Mouse (Mus musculus): ENCODE measurements around the gene Nfkbie. TPM values are rescaled to one million over a fixed set of nuclear protein-coding genes. Genes with fewer than 3 reads are reported as not detected.

Nfkbie gene
- total and polyA plus RNA-seq, 3 experiments = 5.9 to 11.1 (median 9.2) TPM

- peaks cover 61% of the 10 kb centered on the region for H3K36me3 ChIP-seq (replicated peaks)
- peaks cover 1% of the 10 kb centered on the region; the same call in 1 of the 2 replicates for H3K9me3 ChIP-seq (replicated peaks)
- ATAC-seq (ENCODE audit: extremely low read depth, insufficient number of reproducible peaks, low FRiP score, poor library complexity, severe bottlenecking) (no peak), DNase-seq (ENCODE audit: low spot score) (no peak)
- peaks cover 81% of the 10 kb centered on the region for H3K4me1 ChIP-seq (ENCODE audit: insufficient read depth, low read depth, low read length)
- H3K27me3 ChIP-seq (ENCODE audit: insufficient read depth, low read length) = no peaks in the 10 kb centered on the region
- no peak for TF ChIP-seq GATA2 (IDR thresholded peaks at IDR 0.05; ENCODE audit: borderline replicate concordance, low read depth, low read length)
- no peak for TF ChIP-seq CTCF (IDR thresholded peaks at IDR 0.05; ENCODE audit: low read depth, low read length)
- TF ChIP-seq TAL1 (conservative IDR thresholded peaks at IDR 0.05; ENCODE audit: low read depth, low read length) = no peak
- no peak for TF ChIP-seq POLR2AphosphoS5 (IDR thresholded peaks at IDR 0.05; ENCODE audit: insufficient replicate concordance, low read depth, low read length)
- TF ChIP-seq GATA1 (IDR thresholded peaks at IDR 0.05; ENCODE audit: borderline replicate concordance, low read length) = no peak
- H3K4me3 ChIP-seq (ENCODE audit: low read depth, low read length) = peak overlapping the region; percentile 80; the same call in 1 of the 2 replicates
Measured at GRCm38 (mm10) chr17:45591701-45592605, 36.5 kb downstream of the Nfkbie start.

- H3K4me1 ChIP-seq (ENCODE audit: insufficient read depth, low read depth, low read length) = peaks cover 87% of the 10 kb centered on the region
- no peak for TF ChIP-seq CTCF (IDR thresholded peaks at IDR 0.05; ENCODE audit: low read depth, low read length)
- TF ChIP-seq GATA2 (IDR thresholded peaks at IDR 0.05; ENCODE audit: borderline replicate concordance, low read depth, low read length) = no peak
- TF ChIP-seq POLR2AphosphoS5 (IDR thresholded peaks at IDR 0.05; ENCODE audit: insufficient replicate concordance, low read depth, low read length) = no peak
- TF ChIP-seq GATA1 (IDR thresholded peaks at IDR 0.05; ENCODE audit: borderline replicate concordance, low read length) = no peak
- TF ChIP-seq TAL1 (conservative IDR thresholded peaks at IDR 0.05; ENCODE audit: low read depth, low read length) = no peak
- peaks cover 53% of the 10 kb centered on the region for H3K36me3 ChIP-seq (replicated peaks)
- no peaks in the 10 kb centered on the region for H3K9me3 ChIP-seq (replicated peaks)
- DNase-seq (ENCODE audit: low spot score) = no peak
- peak overlapping the region; percentile 80; the same call in 1 of the 2 replicates for H3K4me3 ChIP-seq (ENCODE audit: low read depth, low read length)
- no peaks in the 10 kb centered on the region for H3K27me3 ChIP-seq (ENCODE audit: insufficient read depth, low read length)
- ATAC-seq (ENCODE audit: extremely low read depth, insufficient number of reproducible peaks, low FRiP score, poor library complexity, severe bottlenecking) = no peak
Measured at GRCm38 (mm10) chr17:45592606-45593431, 37.3 kb downstream of the Nfkbie start.

GRCm38 (mm10) chr17:45593479-45593878 is 38.0 kb downstream of the Nfkbie start:
- Histone ChIP-seq H3K4me3 (ENCODE audit: low read depth, low read length) (peak overlapping the region; percentile 80), H3K9me3 (replicated peaks) (no peaks in the 10 kb centered on the region), H3K36me3 (replicated peaks) (peaks cover 48% of the 10 kb centered on the region), H3K27me3 (ENCODE audit: insufficient read depth, low read length) (no peaks in the 10 kb centered on the region), H3K4me1 (ENCODE audit: insufficient read depth, low read depth, low read length) (peaks cover 92% of the 10 kb centered on the region)
- ATAC-seq (ENCODE audit: extremely low read depth, insufficient number of reproducible peaks, low FRiP score, poor library complexity, severe bottlenecking) (peak; percentile 52), DNase-seq (ENCODE audit: low spot score) (peak; percentile 63)
- TF ChIP-seq CTCF (IDR thresholded peaks at IDR 0.05; ENCODE audit: low read depth, low read length) = no peak
- TF ChIP-seq TAL1 (conservative IDR thresholded peaks at IDR 0.05; ENCODE audit: low read depth, low read length) = peak; percentile 88

GRCm38 (mm10) chr17:45594195-45594594 is 38.7 kb downstream of the Nfkbie start:
- Histone ChIP-seq H3K36me3 (replicated peaks) (peaks cover 41% of the 10 kb centered on the region), H3K4me3 (ENCODE audit: low read depth, low read length) (peak overlapping the region; percentile 80), H3K4me1 (ENCODE audit: insufficient read depth, low read depth, low read length) (peaks cover 93% of the 10 kb centered on the region), H3K9me3 (replicated peaks) (no peaks in the 10 kb centered on the region), H3K27me3 (ENCODE audit: insufficient read depth, low read length) (no peaks in the 10 kb centered on the region)
- no peak for ATAC-seq (ENCODE audit: extremely low read depth, insufficient number of reproducible peaks, low FRiP score, poor library complexity, severe bottlenecking)
- no peak for DNase-seq (ENCODE audit: low spot score)
- TF ChIP-seq GATA2 (IDR thresholded peaks at IDR 0.05; ENCODE audit: borderline replicate concordance, low read depth, low read length) (no peak), POLR2AphosphoS5 (IDR thresholded peaks at IDR 0.05; ENCODE audit: insufficient replicate concordance, low read depth, low read length) (no peak), CTCF (IDR thresholded peaks at IDR 0.05; ENCODE audit: low read depth, low read length) (no peak), TAL1 (conservative IDR thresholded peaks at IDR 0.05; ENCODE audit: low read depth, low read length) (no peak), GATA1 (IDR thresholded peaks at IDR 0.05; ENCODE audit: borderline replicate concordance, low read length) (no peak)

- TF ChIP-seq GATA2 (IDR thresholded peaks at IDR 0.05; ENCODE audit: borderline replicate concordance, low read depth, low read length) (no peak), POLR2AphosphoS5 (IDR thresholded peaks at IDR 0.05; ENCODE audit: insufficient replicate concordance, low read depth, low read length) (0 out of 2 replicates have a peak, but pooled peaks have one; percentile 46)
- DNase-seq (ENCODE audit: low spot score) (peak; percentile 78), ATAC-seq (ENCODE audit: extremely low read depth, insufficient number of reproducible peaks, low FRiP score, poor library complexity, severe bottlenecking) (no peak)
- peaks cover 32% of the 10 kb centered on the region for H3K36me3 ChIP-seq (replicated peaks)
- no peaks in the 10 kb centered on the region for H3K9me3 ChIP-seq (replicated peaks)
- H3K27me3 ChIP-seq (ENCODE audit: insufficient read depth, low read length) = no peaks in the 10 kb centered on the region
- H3K4me1 ChIP-seq (ENCODE audit: insufficient read depth, low read depth, low read length) = peaks cover 95% of the 10 kb centered on the region
- H3K4me3 ChIP-seq (ENCODE audit: low read depth, low read length) = peak overlapping the region; percentile 80
Measured at GRCm38 (mm10) chr17:45594881-45595735, 39.6 kb downstream of the Nfkbie start.
